Mouse (Mus musculus): ENCODE measurements around the gene Sned1.
"Not testable (repeated sequence)": the region's sequence is repeated elsewhere in the genome, so short reads cannot be mapped to it uniquely, and the experiment has no call there.

Sned1 gene

GRCm38 (mm10) chr1:93235576-93236544 lies at the start of gene Sned1:
Gene Sned1 (plus strand): TSS chr1:93235841.
- peak; percentile 85 to 87 for DNase-seq (ENCODE audit: low spot score in 2 of 2)

DNA sequence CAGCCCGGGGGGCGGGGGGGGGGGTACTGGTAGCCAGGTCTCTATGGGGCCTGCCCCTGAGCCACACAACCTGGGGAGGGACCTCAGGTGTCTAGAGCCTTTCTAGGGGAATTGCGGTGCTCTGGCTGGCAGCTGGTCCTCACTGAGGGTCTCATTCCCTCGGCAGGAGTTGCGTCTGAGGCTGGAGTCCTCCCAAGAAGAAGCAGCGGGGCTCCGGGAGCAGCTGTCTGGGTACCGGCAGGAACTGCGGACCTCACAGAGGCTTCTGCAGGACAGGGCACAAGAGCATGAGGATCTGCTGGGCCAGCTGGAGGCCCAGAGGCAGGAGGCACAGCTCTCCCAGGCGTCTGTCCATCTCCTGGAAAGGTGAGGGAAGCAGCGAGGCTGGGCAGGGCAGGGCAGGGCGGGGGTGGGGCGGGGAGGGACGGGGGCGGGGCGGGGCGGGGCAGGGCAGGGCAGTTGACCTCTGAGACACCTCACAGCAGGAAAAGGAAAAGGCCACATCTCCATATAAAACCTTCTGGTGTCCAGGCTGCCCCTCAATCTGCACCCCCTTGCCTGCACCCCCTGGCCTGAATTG lies 44.8 kb upstream of the Sned1 start:
- no peak for DNase-seq (ENCODE audit: low spot score in 2 of 2)

GRCm38 (mm10) chr1:93194961-93195360 lies 40.7 kb upstream of the Sned1 start:
- DNase-seq (ENCODE audit: low spot score in 2 of 2): no peak

DNA sequence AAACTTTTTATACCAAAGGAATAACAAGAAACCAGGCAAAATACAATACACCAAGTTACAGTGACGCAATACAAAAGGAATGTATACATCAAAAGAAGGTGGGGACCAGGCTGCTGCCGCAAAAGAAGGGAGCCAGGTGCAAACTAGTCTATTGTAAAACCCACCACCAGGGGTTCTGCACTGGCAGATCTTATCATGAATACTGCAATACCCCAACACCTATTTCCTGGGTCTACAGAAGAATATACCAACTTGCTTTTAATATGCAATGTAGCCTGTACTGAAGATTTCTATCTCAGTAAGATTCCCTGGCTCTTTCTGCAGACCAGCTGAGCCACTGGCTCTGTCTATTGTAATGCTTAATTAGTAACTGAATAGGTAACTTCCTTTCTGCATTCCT lies 38.2 kb upstream of the Sned1 start:
- not testable (repeated sequence) for DNase-seq (ENCODE audit: low spot score in 2 of 2)

DNA sequence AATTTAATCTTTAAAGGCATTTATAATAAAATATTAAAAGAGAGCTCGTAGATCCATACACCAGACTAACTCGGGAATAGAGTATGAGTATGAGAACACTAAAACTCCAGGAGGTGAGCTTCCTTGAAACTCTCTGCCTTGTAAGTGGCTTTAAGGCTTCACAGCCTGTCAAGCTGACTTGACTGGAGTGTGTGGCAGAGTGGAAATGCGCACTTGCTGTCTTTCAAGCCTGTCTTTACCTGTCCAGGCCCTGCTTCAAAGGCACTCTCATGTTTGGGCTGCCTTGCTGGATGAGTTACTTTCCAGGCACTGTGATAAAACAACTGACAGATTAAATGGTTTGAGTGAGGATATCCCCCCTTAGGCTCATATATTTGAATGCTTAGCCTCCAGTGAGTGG lies 37.7 kb upstream of the Sned1 start:
- DNase-seq (ENCODE audit: low spot score in 2 of 2): no peak

DNA sequence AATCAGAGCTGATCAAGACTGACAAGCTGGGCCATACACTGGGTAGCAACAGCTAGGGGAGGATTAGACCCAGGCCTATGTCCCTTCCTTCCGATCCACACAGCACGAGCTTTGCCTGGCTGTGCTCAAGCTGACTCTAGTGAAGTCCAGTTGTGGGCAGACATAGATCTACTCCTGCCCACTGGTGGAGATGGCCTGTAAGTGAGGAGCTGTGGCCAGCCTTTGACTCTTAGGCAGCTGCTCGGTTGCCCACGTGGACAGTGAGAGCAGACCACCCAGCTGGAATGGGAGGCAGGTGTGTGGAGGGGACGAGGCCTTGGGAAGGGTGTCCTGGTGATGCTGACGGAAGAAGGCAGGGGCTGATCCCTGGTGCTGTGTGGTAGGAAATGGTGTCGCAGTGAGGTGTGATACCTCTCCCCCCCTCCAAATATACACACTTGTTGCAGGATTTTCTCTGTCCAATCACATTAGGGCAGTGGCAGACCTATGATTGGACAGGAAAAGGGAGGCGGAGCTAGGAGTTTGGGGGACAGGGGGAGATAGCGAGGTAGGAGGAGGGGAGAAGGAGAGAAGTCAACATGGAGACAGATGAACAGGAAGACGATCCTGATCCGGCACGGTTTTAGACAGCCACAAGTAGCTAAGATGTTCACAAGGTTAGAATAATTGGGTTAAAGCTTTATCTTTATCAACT lies 29.2 kb upstream of the Sned1 start:
- DNase-seq (ENCODE audit: low spot score in 2 of 2): no peak

DNA sequence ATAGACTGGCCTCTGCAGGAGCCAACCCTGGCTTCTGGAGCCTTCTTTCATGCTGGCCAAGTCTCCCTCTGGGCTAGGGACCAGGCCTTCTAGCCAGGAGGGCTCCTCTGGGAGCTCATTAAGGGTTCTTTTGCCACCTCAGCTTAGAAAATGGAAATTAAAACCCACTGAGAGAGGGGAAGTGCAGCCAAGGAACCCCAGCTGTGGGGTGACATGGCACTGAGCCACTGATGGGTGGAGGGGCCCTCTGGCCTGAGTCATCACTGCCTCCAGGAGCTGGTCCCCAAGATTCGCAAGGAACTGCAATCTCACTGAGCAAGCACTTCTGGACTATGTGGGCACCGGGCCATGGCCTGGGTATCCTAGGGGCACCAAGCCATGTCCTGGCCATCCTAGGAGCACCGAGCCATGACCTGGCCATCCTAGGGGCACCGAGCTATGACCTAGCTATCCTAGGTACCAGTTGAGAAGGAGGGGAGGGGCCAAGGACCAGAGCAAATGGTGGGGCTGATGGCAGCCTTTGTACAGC lies 28.0 kb upstream of the Sned1 start:
- peak; percentile 44 to 61 for DNase-seq (ENCODE audit: low spot score in 2 of 2)

GRCm38 (mm10) chr1:93210213-93210641 lies 25.4 kb upstream of the Sned1 start:
- DNase-seq (ENCODE audit: low spot score in 2 of 2): peak; percentile 77 to 80

DNA sequence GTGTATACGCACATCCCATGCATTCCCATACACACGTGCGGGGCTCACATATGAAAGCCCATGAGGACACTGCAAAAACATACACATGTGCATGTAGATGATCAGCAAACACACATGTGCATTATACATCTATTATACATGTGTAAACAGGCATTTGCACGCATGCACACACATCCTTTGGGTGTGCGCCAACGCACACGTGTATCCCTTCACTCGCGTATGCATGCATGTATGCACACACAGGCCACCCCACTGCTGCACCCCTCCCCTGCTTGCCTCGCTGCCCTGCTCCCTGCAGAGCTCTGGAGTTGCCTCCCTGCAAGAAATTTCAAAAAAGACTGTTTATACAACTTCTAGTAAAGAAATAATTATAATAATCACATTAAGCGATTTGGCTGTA lies 24.6 kb upstream of the Sned1 start:
- DNase-seq (ENCODE audit: low spot score in 2 of 2): no peak

GRCm38 (mm10) chr1:93211549-93212220 lies 24.0 kb upstream of the Sned1 start:
- DNase-seq (ENCODE audit: low spot score in 2 of 2): no peak

DNA sequence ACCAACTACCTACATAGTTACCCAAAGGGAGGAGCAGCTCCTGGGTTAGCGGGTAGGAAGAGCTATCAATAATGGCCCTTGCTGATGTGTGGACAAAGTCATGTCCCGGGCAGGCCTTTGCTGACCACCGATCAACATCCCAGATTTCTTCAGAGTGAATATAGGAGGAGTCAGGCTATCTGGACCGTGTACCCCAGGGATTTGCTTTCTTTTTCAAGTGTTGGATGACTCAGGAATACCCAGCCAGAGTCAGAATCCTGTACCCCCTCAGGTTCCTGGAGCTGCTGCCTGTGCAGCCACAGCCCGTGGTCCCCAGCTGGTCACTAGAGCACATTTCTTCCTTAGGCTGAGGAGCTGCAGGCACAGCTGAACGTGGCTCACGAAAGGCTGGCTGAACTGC lies 23.2 kb upstream of the Sned1 start:
- DNase-seq (ENCODE audit: low spot score in 2 of 2): no peak

GRCm38 (mm10) chr1:93214612-93215011 lies 21.0 kb upstream of the Sned1 start:
- DNase-seq (ENCODE audit: low spot score in 2 of 2): no peak

DNA sequence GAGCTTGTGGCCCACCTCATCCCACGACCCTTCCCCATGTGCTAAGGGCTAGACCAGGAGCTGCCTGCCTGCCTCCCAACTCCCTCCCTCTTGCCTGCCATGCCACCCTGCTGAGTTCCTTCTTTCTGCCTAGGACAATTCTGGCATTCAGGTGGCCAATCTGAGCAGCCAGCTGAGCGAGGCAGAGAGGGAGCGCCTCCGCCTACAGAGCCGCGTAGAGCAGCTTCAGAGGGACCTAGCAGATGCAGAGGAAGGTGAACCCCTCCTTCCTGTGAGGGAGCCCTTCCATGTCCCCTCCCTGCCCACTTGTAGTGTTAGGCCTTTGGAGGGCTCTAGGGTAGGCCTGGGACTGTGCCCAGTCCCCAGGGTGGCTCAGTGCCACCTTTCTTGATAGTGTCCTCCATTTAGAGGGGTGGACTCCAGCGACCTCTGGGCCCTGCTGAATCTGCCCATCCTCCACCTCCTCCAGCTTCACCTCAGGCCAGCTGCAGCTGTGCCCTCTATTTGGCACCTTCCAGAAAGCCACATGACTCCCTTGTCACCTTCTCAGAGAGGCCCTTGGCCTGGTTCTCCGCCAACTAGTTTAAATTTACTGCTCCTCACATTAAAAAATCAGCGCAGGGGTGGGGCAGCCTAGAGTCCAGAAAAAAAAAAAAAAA lies 18.7 kb upstream of the Sned1 start:
- peak in 1 of 2 experiments; percentile 30 for DNase-seq (ENCODE audit: low spot score in 2 of 2)

GRCm38 (mm10) chr1:93217530-93217929 lies 18.1 kb upstream of the Sned1 start:
- DNase-seq (ENCODE audit: low spot score in 2 of 2): no peak

GRCm38 (mm10) chr1:93220776-93221175 lies 14.9 kb upstream of the Sned1 start:
- peak; percentile 58 to 64 for DNase-seq (ENCODE audit: low spot score in 2 of 2)

GRCm38 (mm10) chr1:93223972-93224371 lies 11.7 kb upstream of the Sned1 start:
- no peak for DNase-seq (ENCODE audit: low spot score in 2 of 2)

DNA sequence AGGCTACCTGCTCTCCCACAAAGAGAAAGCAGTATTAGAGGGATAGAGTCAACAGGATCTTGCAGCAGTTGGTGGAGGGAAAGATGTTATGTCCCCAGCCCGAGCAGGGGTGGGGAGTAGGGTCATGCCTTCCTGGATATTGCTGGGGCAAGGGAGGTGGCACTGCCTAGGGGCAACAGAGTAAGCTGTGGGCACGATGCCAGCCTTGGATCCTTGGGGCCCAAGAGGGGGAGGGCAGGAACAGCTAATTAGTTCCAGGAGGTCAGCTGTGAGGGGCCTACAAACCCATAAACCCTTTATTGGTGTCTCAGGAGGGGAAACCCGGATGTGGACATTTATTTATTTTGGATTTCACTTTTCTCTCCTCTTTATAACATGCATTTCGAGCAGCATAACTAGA lies 10.4 kb upstream of the Sned1 start:
- no peak for DNase-seq (ENCODE audit: low spot score in 2 of 2)

GRCm38 (mm10) chr1:93225731-93226520 lies 9.7 kb upstream of the Sned1 start:
- no peak for DNase-seq (ENCODE audit: low spot score in 2 of 2)

DNA sequence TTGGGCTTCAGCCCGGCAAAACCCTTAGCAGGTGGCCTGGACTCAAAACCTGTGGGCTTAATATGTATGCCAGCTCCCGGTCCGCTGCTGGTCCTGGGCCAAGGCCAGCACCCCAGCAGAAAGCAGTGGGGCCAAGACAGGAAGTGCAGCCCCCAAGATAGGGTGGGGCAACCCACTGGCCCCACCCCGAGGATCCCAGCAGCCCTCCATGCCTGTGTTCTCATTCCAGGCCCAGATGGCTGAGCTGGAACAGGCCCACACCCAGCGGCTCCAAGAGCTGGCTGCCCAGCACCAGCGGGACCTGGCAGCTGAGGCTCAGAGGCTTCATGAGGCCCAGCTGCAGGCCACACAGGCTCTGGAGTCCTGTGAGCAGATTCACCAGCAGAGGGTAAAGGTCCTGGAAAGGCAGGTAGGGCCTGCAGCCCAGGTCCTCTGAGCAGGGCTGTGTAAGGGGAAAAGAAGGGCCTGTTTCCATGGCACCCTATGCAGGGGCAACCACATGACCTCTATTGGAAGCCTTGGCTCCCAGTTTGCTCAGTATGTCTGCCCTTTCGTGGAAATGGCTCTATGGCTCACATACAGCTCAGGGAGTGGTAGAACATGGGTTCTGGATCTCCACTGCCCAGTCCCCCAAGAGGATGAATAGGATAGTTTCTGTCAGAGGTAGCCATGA lies 8.2 kb upstream of the Sned1 start:
- DNase-seq (ENCODE audit: low spot score in 2 of 2): peak; percentile 47 to 50

- no peak for DNase-seq (ENCODE audit: low spot score in 2 of 2)
These were observed 7.7 kb upstream of the Sned1 start for GRCm38 (mm10) chr1:93227976-93228365.
